Mouse (Mus musculus) stomach, postnatal 0 days (tissue): Measurements from ENCODE around the gene Dlg2. TPM values are rescaled to one million over a fixed set of nuclear protein-coding genes. Genes with fewer than 3 reads are reported as not detected.

Experiments used
- ATAC-seq: fragments of 200-750 bp; cut with Nextera tagmentation; 2 replicates; pipeline ENCODE4 v1.8.0; 2017; ENCODE audit not compliant: low FRiP score, low TSS enrichment
- DNase-seq: peaks from one replicate; pipeline ENCODE4 v3.0.0-alpha.2; 2016; ENCODE audit warnings: low spot score
- H3K27ac ChIP-seq: fragments of 300-500 bp; sonication (generic); replicated peaks from 2 replicates; pipeline ENCODE4 v1.5.1; 2014; ENCODE audit warnings: mild to moderate bottlenecking, control low read depth
- H3K27me3 ChIP-seq: fragments of 300-500 bp; sonication (generic); 2 replicates; pipeline ENCODE4 v1.6.1; 2014; ENCODE audit warnings: low read length; ENCODE audit not compliant: control insufficient read depth, insufficient read depth
- H3K36me3 ChIP-seq: fragments of 300-500 bp; sonication (generic); 2 replicates; pipeline ENCODE4 v1.6.1; 2014; ENCODE audit warnings: low read length, mixed read lengths; ENCODE audit not compliant: control insufficient read depth, insufficient read depth
- H3K4me1 ChIP-seq: fragments of 300-500 bp; sonication (generic); replicated peaks from 2 replicates; pipeline ENCODE4 v1.6.1; 2014; ENCODE audit warnings: antibody characterized with exemption; ENCODE audit not compliant: control insufficient read depth, insufficient read depth
- H3K4me2 ChIP-seq: fragments of 300-500 bp; sonication (generic); replicated peaks from 2 replicates; pipeline ENCODE4 v1.6.1; 2014; ENCODE audit warnings: low read depth, mild to moderate bottlenecking, control low read depth, moderate library complexity
- H3K4me3 ChIP-seq: fragments of 300-500 bp; sonication (generic); 2 replicates; pipeline ENCODE4 v1.5.1; 2014; ENCODE audit warnings: low read depth, low read length, control low read depth
- H3K9ac ChIP-seq: fragments of 300-500 bp; sonication (generic); 2 replicates; pipeline ENCODE4 v1.6.1; 2014; ENCODE audit warnings: mild to moderate bottlenecking, low read length, control low read depth, mixed read lengths
- H3K9me3 ChIP-seq: fragments of 300-500 bp; sonication (generic); 2 replicates; pipeline ENCODE4 v1.6.1; 2016; ENCODE audit warnings: low read length; ENCODE audit not compliant: control insufficient read depth
- CTCF ChIP-seq: IDR thresholded peaks from 2 replicates; pipeline ENCODE4 v1.5.1; 2016; ENCODE audit warnings: antibody characterized with exemption, low read depth, mild to moderate bottlenecking, moderate library complexity
- EP300 ChIP-seq: optimal IDR thresholded peaks from 2 replicates; pipeline ENCODE3; 2016; ENCODE audit warnings: antibody characterized with exemption
- WGBS: fragments of 180-500 bp; shearing (Covaris S2); extraction: QIAGEN DNeasy Blood & Tissue Kit; methylation state at CpG from one replicate; pipeline ENCODE4 v1.1.7; 2014; 5-methylcytosine and 5-hydroxymethylcytosine counted together
- polyA plus RNA-seq: library from polyadenylated mRNA; unstranded; fragments of >200 nt; fragmentation: Nextera tagmentation; extraction: Ambion mirVana; gene quantifications from 2 replicates; pipeline ENCODE4 v1.2.1, GENCODE M21; 2015

The Dlg2 gene
- polyA plus RNA-seq, 1 experiment from 2014 or later, result 12.8 TPM

DNA sequence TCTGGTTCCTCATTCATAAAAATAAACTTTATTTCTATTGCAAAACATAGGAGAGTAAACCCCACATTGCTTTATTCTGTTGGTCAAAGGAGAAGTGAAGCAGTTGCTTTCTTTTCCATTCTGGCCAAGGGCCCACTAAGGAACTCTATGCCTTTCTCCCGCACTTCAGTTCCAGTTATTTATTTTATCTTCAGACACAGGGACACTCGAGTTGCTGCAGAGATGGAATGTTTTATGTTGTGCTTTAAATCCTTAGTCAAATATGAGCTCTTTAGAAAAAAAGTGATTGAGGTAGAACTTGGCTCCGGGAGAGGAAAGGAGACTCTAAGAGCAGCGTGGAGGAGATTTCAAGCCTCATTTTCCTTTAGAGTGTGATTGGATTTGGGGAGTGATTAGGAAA is 1377.2 kb downstream of the Dlg2 start:
- Histone ChIP-seq H3K4me3 (no peak overlapping the region), H3K4me1 (no peaks in the 10 kb centered on the region), H3K27me3 (no peaks in the 10 kb centered on the region), H3K4me2 (0 out of 2 replicates have a peak overlapping the region, but pooled peaks have one; percentile 0), H3K9ac (no peak overlapping the region), H3K9me3 (no peaks in the 10 kb centered on the region), H3K27ac (no peak overlapping the region), H3K36me3 (no peaks in the 10 kb centered on the region)
- ATAC-seq (no peak), DNase-seq (no peak)
- WGBS, result 19% methylated on average over 4 of the region's 4 CpGs
- TF ChIP-seq EP300, result no peak
- no peak for TF ChIP-seq CTCF

- TF ChIP-seq EP300 (no peak), CTCF (no peak)
- 52% methylated on average over 2 of the region's 2 CpGs for WGBS
- Histone ChIP-seq H3K4me2 (no peak overlapping the region), H3K4me3 (no peak overlapping the region), H3K27ac (no peak overlapping the region), H3K36me3 (no peaks in the 10 kb centered on the region), H3K9ac (no peak overlapping the region), H3K27me3 (no peaks in the 10 kb centered on the region), H3K4me1 (no peaks in the 10 kb centered on the region), H3K9me3 (no peaks in the 10 kb centered on the region)
- ATAC-seq (no peak), DNase-seq (no peak)
Observed at GRCm38 (mm10) chr7:91856931-91857330, 1380.5 kb downstream of the Dlg2 start.

GRCm38 (mm10) chr7:91862806-91863531 is 1386.5 kb downstream of the Dlg2 start:
- TF ChIP-seq EP300 (no peak), CTCF (no peak)
- Histone ChIP-seq H3K9ac (no peak overlapping the region), H3K9me3 (no peaks in the 10 kb centered on the region), H3K36me3 (no peaks in the 10 kb centered on the region), H3K4me1 (no peaks in the 10 kb centered on the region), H3K27ac (no peak overlapping the region), H3K4me3 (no peak overlapping the region), H3K27me3 (no peaks in the 10 kb centered on the region), H3K4me2 (no peak overlapping the region)
- DNase-seq (no peak), ATAC-seq (no peak)
- WGBS, result 47% methylated on average over 5 of the region's 5 CpGs

GRCm38 (mm10) chr7:91868919-91869318 is 1392.4 kb downstream of the Dlg2 start:
- Histone ChIP-seq H3K27me3 (no peaks in the 10 kb centered on the region), H3K4me1 (no peaks in the 10 kb centered on the region), H3K9ac (no peak overlapping the region), H3K4me3 (no peak overlapping the region), H3K27ac (no peak overlapping the region), H3K36me3 (no peaks in the 10 kb centered on the region), H3K4me2 (no peak overlapping the region), H3K9me3 (no peaks in the 10 kb centered on the region)
- 78% methylated on average over 1 of the region's 1 CpGs for WGBS
- DNase-seq, result no peak
- TF ChIP-seq CTCF (no peak), EP300 (no peak)
- no peak for ATAC-seq

DNA sequence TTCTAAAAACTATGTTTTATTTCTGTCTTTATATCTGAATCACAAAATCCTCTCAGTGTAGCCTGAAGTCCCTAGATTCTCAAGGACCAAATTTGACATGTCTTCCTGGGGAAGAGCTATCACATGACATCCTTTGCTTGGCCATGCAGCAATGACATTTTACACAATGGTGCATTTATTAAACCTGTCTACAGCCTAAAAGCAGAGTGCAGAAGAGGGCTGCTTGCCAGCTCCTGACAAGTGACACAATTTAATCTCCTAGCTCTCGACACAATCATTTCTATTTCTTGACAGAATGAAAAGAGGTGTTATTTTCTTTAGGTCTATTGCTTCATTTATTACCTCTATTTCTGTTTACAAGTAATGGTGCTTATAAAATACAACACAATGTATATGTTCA is 1400.4 kb downstream of the Dlg2 start:
- H3K4me1 ChIP-seq, result no peaks in the 10 kb centered on the region
- H3K27ac ChIP-seq, result no peak overlapping the region
- DNase-seq (no peak), ATAC-seq (no peak)
- no peak overlapping the region for H3K4me3 ChIP-seq
- H3K36me3 ChIP-seq, result no peaks in the 10 kb centered on the region
- H3K27me3 ChIP-seq, result no peaks in the 10 kb centered on the region
- no peak overlapping the region for H3K9ac ChIP-seq
- H3K9me3 ChIP-seq, result no peaks in the 10 kb centered on the region
- WGBS, result 51% methylated on average over 1 of the region's 1 CpGs
- no peak overlapping the region for H3K4me2 ChIP-seq
- no peak for TF ChIP-seq EP300
- no peak for TF ChIP-seq CTCF

DNA sequence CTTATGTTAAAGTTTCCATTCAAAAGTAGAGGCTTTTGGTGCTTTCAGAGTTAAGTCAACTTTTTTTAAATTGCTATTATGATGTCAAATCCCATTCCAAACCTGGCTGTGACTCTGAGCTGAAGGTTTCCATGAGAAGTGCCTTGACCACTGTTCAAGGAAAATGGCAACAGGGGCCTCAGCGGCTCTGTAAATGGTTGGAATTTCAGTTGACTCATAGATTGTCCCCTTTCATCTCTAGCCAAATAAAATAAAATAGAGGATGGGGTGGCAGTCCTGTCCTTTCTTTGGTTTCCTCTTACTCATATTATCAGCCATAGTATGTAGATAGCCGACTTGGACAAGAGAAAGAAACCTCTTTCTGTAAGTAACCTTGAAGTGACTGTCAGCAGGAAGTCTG is 1401.3 kb downstream of the Dlg2 start:
- 82% methylated on average over 2 of the region's 2 CpGs for WGBS
- DNase-seq, result no peak
- Histone ChIP-seq H3K4me2 (no peak overlapping the region), H3K27ac (no peak overlapping the region), H3K9ac (no peak overlapping the region), H3K4me3 (no peak overlapping the region), H3K4me1 (no peaks in the 10 kb centered on the region), H3K36me3 (no peaks in the 10 kb centered on the region), H3K27me3 (no peaks in the 10 kb centered on the region), H3K9me3 (no peaks in the 10 kb centered on the region)
- TF ChIP-seq EP300 (no peak), CTCF (no peak)
- no peak for ATAC-seq
